Mouse (Mus musculus) limb, embryonic 10.5 days (tissue): ENCODE data around the gene Prdm12. TPM values are rescaled to one million over a fixed set of nuclear protein-coding genes. Genes with fewer than 3 reads are reported as not detected.

Experiments
- DNase-seq: peaks from one replicate; pipeline ENCODE4 v3.0.0-alpha.2; 2017; ENCODE audit warnings: low spot score
- H3K27ac ChIP-seq: fragments of 300-500 bp; sonication (generic); 2 replicates; pipeline ENCODE4 v1.5.1; 2016; ENCODE audit warnings: mild to moderate bottlenecking
- H3K27me3 ChIP-seq: fragments of 300-500 bp; sonication (generic); 2 replicates; pipeline ENCODE4 v1.6.1; 2016; ENCODE audit warnings: low read depth, mild to moderate bottlenecking; ENCODE audit not compliant: poor library complexity, severe bottlenecking
- H3K36me3 ChIP-seq: fragments of 300-500 bp; sonication (generic); 2 replicates; pipeline ENCODE4 v1.6.1; 2016; ENCODE audit warnings: mild to moderate bottlenecking, moderate library complexity
- H3K4me1 ChIP-seq: fragments of 300-500 bp; sonication (generic); 2 replicates; pipeline ENCODE4 v1.6.1; 2016
- H3K4me3 ChIP-seq: fragments of 300-500 bp; sonication (generic); 2 replicates; pipeline ENCODE4 v1.5.1; 2016; ENCODE audit warnings: mild to moderate bottlenecking, moderate library complexity
- H3K9me3 ChIP-seq: fragments of 300-500 bp; sonication (generic); replicated peaks from 2 replicates; pipeline ENCODE4 v1.6.1; 2016; ENCODE audit warnings: mild to moderate bottlenecking
- WGBS: fragments of 180-500 bp; shearing (Covaris S2); methylation state at CpG from one replicate; pipeline ENCODE4 v1.1.7; 2016; 5-methylcytosine and 5-hydroxymethylcytosine counted together
- microRNA-seq: library from miRNA; unstranded; fragments of <30 nt; microRNA quantifications from one replicate; pipeline ENCODE4, GENCODE M21; 2017
- polyA plus RNA-seq: library from polyadenylated mRNA; unstranded; fragments of >200 nt; fragmentation: Nextera tagmentation; extraction: Ambion mirVana; gene quantifications from 2 replicates; pipeline ENCODE4 v1.2.1, GENCODE M21; 2016

Gene Prdm12
- polyA plus RNA-seq, 1 experiment from 2014 or later = not detected

- DNase-seq = no peak
- H3K4me3 ChIP-seq = no peak overlapping the region
- H3K4me1 ChIP-seq = no peaks in the 10 kb centered on the region
- H3K27ac ChIP-seq = no peak overlapping the region
- no peaks in the 10 kb centered on the region for H3K27me3 ChIP-seq
- H3K36me3 ChIP-seq = peaks cover 67% of the 10 kb centered on the region
- H3K9me3 ChIP-seq = no peaks in the 10 kb centered on the region
Measured at GRCm38 (mm10) chr2:31698209-31698608, 58.4 kb downstream of the Prdm12 start.

- Histone ChIP-seq H3K27ac (no peak overlapping the region), H3K27me3 (no peaks in the 10 kb centered on the region), H3K4me1 (no peaks in the 10 kb centered on the region), H3K36me3 (peaks cover 54% of the 10 kb centered on the region), H3K4me3 (no peak overlapping the region), H3K9me3 (no peaks in the 10 kb centered on the region)
- DNase-seq = peak; percentile 44
- WGBS = 64% methylated on average over 7 of the region's 7 CpGs
Measured at GRCm38 (mm10) chr2:31700545-31701446, 61.0 kb downstream of the Prdm12 start.

- no peaks in the 10 kb centered on the region for H3K4me1 ChIP-seq
- peaks cover 47% of the 10 kb centered on the region for H3K36me3 ChIP-seq
- no peak for DNase-seq
- no peaks in the 10 kb centered on the region for H3K9me3 ChIP-seq
- no peak overlapping the region for H3K27ac ChIP-seq
- H3K4me3 ChIP-seq = no peak overlapping the region
- no peaks in the 10 kb centered on the region for H3K27me3 ChIP-seq
Measured at GRCm38 (mm10) chr2:31703226-31703625, 63.4 kb downstream of the Prdm12 start.

Small RNA genes within 50 kb of the gene (microRNA-seq; reads per million reads assigned to microRNA genes)
- 2.1 reads per million for gene Mir6998

Other genes starting within 250 kb of the Prdm12 start
- 6.1 and 6.8 TPM in 2 replicates for gene Ass1, start 169.8 kb upstream of the Prdm12 start, polyA plus RNA-seq
- gene Fubp3, start 67.4 kb upstream of the Prdm12 start, polyA plus RNA-seq = 84.1 and 92.1 TPM in 2 replicates
- gene Exosc2, start 30.7 kb downstream of the Prdm12 start, polyA plus RNA-seq = 113 and 131 TPM in 2 replicates
- gene Abl1, start 48.3 kb downstream of the Prdm12 start, polyA plus RNA-seq = 65.0 and 70.5 TPM in 2 replicates
- 0.06 and 0.23 TPM in 2 replicates for gene Qrfp, start 170.5 kb downstream of the Prdm12 start, polyA plus RNA-seq
- 0.04 and 0.13 TPM in 2 replicates for gene Fibcd1, start 206.0 kb downstream of the Prdm12 start, polyA plus RNA-seq
- gene Lamc3, start 247.3 kb downstream of the Prdm12 start, polyA plus RNA-seq = 0.15 and 0.16 TPM in 2 replicates